Mouse (Mus musculus): ENCODE results near the gene Olfr1457. TPM values are rescaled to one million over a fixed set of nuclear protein-coding genes. Genes with fewer than 3 reads are reported as not detected.

Gene Olfr1457
- not detected for total RNA-seq (2021)

DNA sequence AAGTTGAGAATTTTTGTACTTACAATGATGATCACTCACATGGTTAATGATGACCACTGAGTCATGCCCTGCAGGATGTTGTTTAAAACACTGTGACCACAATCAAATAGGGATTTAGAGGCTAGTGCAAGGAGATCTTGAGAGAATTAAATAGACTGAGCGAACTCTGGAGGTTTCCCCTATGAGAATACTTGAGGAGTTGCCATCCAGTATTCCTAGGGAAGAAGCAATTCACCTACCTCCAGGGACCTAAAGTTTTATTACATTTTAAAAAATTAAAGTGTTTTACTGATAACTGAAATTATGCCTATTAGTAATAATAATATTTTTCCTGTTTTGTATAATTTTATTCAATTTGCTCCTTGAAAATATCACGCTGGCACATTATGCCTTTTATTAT, at the start of gene Olfr1457:
Gene Olfr1457, minus strand, starts transcription at position 101 of the 400 bp plus-strand sequence.
- no peak for DNase-seq (ENCODE audit: extremely low spot score in 1 of 2, low spot score in 2 of 2)
- intact Hi-C loops (cut with DNase I) = no loop called here

DNA sequence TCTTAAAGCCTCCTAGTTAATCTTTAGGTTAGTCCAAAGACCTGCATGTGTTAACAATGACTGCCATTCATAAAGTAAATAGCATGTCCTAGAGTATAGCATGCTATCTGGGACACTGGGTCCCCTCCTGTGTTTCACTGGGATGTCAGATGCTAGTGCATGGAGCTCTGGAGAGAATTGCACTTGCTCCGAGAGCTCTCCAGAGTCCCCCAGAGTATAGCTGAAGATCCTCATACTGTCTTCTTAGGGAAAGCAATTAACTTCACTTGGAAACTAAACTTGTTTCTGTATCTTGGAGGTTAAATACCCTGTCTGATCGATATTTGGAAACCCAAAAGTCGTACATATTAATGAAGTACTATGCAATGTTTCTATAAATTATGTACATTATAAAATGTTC, 9.0 kb upstream of the Olfr1457 start, which contains the start of gene Olfr1458:
Gene Olfr1458, minus strand, starts transcription at position 101 of the 400 bp plus-strand sequence.
- DNase-seq (ENCODE audit: extremely low spot score in 1 of 2, low spot score in 2 of 2) = no peak

DNA sequence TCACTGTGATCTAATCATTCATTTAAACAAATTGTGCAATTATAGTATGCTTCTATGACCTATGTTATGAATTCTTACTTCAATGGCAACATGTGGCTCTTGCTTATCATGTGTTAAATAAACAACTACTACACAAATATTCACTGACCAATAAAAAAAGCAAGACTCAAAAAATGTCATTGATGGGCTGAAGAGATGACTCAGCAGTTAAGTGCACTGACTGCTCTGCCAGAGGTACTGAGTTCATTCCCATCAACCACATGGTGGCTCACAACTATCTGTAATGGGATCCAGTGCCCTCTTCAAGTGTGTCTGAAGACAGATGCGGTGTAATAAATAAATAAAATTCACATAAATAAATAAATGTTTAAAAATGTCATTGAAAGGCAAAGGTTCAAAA, 3.8 kb downstream of the Olfr1457 start:
- DNase-seq (ENCODE audit: extremely low spot score in 1 of 2, low spot score in 2 of 2) = no peak
- intact Hi-C loops (cut with DNase I) = no loop called here

More for the DNA sequence above, 9.0 kb upstream of the Olfr1457 start, which contains the start of gene Olfr1458:
- intact Hi-C loops (cut with DNase I) = no loop called here

DNA sequence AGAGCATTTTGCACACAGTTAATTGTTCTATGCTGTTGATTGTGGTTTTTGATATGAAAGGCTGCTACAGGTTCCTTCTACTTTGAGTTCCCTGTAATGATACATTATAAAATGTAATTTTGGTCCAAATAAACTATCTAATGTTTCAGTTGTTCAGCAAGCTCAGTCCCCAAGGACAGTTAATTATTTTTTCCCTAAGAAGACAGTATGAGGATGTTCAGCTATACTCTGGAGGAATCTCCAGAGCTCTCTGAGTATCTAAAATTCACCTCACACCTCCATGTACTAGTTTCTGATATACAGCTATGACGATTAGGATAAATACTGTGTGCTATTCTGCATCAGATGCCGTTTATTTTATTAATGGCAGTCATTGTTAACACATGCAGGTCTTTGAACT, 37.4 kb downstream of the Olfr1457 start, which contains the start of gene Olfr1454:
Gene Olfr1454, plus strand, starts transcription at position 301 of the 400 bp plus-strand sequence.
- DNase-seq (ENCODE audit: extremely low spot score in 1 of 2, low spot score in 2 of 2) = no peak
- intact Hi-C loops (cut with DNase I) = no loop called here

Other genes starting within 250 kb of the Olfr1457 start
- not detected for gene Olfr1444, start 240.6 kb downstream of the Olfr1457 start, total RNA-seq (2021)
- gene Olfr1445, start 214.0 kb downstream of the Olfr1457 start, total RNA-seq (2021) = not detected
- not detected for gene Olfr1446, start 204.4 kb downstream of the Olfr1457 start, total RNA-seq (2021)
- not detected for gene Olfr1447, start 194.1 kb downstream of the Olfr1457 start, total RNA-seq (2021)
- not detected for gene Olfr1448, start 173.5 kb downstream of the Olfr1457 start, total RNA-seq (2021)
- gene Olfr1449, start 167.1 kb downstream of the Olfr1457 start, total RNA-seq (2021) = not detected
- not detected for gene Olfr1450, start 147.6 kb downstream of the Olfr1457 start, total RNA-seq (2021)
- gene Olfr1451, start 102.9 kb downstream of the Olfr1457 start, total RNA-seq (2021) = not detected
- gene Olfr1453, start 69.6 kb downstream of the Olfr1457 start, total RNA-seq (2021) = not detected
- gene Olfr1454, start 37.3 kb downstream of the Olfr1457 start, total RNA-seq (2021) = not detected
- gene Olfr1458, start 8.9 kb upstream of the Olfr1457 start, total RNA-seq (2021) = not detected
- under 1 TPM; 0.13 to 0.14 TPM for gene Olfr1459, start 51.7 kb upstream of the Olfr1457 start, total RNA-seq (2021)
- gene Olfr1461, start 65.1 kb upstream of the Olfr1457 start, total RNA-seq (2021) = not detected
- gene Olfr1462, start 87.8 kb upstream of the Olfr1457 start, total RNA-seq (2021) = not detected
- gene Olfr1463, start 133.4 kb upstream of the Olfr1457 start, total RNA-seq (2021) = not detected
- not detected for gene Olfr1465, start 217.7 kb upstream of the Olfr1457 start, total RNA-seq (2021)
- not detected for gene Olfr1466, start 241.0 kb upstream of the Olfr1457 start, total RNA-seq (2021)